Mouse (Mus musculus) layer of hippocampus, adult 8-10 months (tissue): ENCODE results near the gene Nudt4. TPM values are rescaled to one million over a fixed set of nuclear protein-coding genes. Genes with fewer than 3 reads are reported as not detected.

Source experiments
- DNase-seq, 2 experiments: peaks; one replicate each; pipeline ENCODE4 v3.0.0; 2022; ENCODE audit warnings: low spot score in 2 of 2
- total RNA-seq, 4 experiments: library from RNA; stranded (reverse); gene quantifications; 2 replicates each; pipeline ENCODE4 v1.2.4; 2022

Gene Nudt4
- total RNA-seq, 4 experiments from 2014 or later, result 72.5 to 74.3 (median 73.6) TPM

GRCm38 (mm10) chr10:95539841-95540240, 24.1 kb downstream of the Nudt4 start:
- DNase-seq, result no peak

DNA sequence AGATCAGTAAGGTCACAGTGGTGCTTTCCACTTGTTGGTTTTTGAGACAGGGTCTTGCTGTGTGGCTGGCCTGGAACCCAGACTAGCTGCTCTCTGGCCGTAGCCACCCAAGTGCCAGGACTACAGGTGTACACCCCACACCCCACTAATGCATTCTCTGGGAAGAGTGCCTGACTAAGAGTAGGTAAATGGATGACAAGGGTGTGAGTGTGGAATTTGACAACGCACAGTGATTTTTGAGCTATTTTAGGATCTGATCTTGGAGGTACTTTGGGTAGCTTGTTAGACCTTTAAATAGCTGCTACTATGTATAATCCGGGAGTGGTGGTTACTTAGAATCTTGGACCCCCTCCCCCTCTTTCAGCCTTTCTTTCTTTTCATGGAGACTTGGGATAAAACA, 24.7 kb downstream of the Nudt4 start:
- no peak for DNase-seq

GRCm38 (mm10) chr10:95536222-95536541, 27.8 kb downstream of the Nudt4 start:
- DNase-seq, result no peak

DNA sequence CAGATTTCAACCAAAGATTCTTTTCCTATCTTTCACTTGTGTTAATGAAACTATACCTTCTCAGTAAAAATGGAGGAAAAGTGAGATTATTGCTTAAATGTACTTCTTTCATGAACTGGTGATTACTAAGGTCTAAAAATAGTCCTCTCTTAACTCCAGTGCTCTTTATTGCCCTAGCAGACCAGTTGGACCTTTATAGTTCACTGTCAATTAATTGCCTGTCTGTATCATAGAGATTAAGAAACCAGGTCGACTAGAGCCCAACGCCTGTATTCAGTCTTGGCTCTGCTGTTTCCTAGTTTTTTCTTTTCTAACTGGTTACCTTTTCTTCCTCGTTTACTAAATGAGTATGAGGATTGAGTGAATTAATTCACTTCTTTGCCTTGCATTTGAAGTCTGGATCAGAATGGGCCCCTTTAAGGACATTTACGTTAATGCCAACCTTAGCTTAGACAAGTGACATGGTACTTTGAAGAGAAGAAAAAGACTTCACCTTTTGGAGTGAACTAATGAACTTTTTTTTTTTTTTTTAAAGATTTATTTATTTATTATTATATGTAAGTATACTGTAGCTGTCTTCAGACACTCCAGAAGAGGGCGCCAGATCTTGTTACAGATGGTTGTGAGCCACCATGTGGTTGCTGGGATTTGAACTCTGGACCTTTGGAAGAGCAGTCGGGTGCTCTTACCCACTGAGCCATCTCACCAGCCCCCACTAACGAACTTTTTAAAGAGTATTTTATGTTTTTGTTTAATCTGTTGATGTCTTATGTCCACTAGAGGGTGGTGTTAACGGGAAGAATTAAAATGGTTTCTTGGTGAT, 28.3 kb downstream of the Nudt4 start:
- DNase-seq, result no peak

- no peak for DNase-seq
These were observed 30.6 kb downstream of the Nudt4 start for GRCm38 (mm10) chr10:95533382-95533781.

GRCm38 (mm10) chr10:95532916-95533315, 31.0 kb downstream of the Nudt4 start:
- DNase-seq, result no peak

- DNase-seq, result no peak
These were observed 33.3 kb downstream of the Nudt4 start for GRCm38 (mm10) chr10:95530551-95531121.

GRCm38 (mm10) chr10:95526495-95527122, 37.3 kb downstream of the Nudt4 start:
- DNase-seq, result no peak

- no peak for DNase-seq
These were observed 38.1 kb downstream of the Nudt4 start for GRCm38 (mm10) chr10:95525871-95526270.

DNA sequence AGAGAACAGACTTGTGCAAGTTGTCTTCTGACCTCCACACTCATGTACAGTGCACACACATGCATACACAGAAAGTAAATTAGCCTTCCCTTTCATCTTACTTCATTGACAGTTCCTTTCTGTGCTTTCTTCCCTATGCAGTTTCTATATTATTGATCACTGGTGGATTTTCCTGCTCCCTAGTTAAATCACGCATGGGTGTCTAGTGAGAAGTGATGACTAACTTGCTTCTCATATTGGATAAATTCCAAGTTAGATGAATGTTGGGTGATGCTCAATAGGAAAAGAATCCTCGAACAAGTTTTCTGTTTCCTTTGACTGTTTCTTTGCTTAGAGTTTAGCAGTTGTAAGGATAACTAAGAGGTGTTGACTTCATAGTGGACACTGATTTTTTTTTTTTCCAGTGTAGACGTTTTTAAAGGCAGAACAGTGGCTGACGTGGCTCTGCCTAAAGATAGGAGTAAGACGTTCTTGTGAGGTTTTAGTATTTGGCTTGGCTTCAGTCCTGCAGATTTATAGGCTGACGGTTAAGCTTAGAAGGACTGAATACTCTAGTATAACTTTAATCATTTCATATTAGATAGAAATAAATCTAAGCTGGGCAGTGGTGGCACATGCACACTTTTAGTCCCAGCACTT, 38.8 kb downstream of the Nudt4 start:
- no peak for DNase-seq

- DNase-seq, result no peak
These were observed 46.3 kb downstream of the Nudt4 start for GRCm38 (mm10) chr10:95517656-95518055.

DNA sequence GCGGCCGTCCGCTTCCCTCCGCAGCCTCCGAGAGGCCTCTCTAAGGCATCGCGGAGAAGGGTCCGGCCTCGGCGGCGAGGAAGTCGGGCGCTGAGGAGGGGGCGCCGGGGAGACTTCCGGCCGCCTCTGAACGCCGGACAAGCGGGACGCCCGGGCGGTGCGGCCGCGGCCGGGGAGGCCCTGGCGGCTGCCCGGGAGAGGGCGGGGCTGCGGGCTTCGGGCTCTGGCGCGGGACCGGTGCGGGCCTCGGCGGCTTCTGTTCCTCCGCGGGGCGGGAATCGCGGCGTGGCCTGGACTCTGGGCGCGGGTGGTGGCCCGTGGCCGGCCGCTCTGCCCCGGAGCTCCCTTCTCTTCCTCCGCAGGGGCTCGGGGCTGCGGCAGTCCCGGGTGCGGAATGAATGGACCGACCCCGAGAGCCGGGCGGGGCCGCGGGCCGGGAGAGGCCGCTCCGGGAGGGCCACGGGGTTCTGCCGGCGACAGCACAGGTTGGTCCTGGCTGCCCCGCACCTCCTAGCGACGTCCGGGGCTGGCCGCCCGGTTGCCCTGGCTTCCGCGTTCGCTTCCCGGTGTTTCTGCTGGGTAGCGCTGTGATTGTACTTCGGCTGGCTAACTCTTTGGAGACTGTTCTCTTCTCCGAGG, 48.5 kb downstream of the Nudt4 start:
- peak in 1 of 2 experiments; percentile 17 for DNase-seq

DNA sequence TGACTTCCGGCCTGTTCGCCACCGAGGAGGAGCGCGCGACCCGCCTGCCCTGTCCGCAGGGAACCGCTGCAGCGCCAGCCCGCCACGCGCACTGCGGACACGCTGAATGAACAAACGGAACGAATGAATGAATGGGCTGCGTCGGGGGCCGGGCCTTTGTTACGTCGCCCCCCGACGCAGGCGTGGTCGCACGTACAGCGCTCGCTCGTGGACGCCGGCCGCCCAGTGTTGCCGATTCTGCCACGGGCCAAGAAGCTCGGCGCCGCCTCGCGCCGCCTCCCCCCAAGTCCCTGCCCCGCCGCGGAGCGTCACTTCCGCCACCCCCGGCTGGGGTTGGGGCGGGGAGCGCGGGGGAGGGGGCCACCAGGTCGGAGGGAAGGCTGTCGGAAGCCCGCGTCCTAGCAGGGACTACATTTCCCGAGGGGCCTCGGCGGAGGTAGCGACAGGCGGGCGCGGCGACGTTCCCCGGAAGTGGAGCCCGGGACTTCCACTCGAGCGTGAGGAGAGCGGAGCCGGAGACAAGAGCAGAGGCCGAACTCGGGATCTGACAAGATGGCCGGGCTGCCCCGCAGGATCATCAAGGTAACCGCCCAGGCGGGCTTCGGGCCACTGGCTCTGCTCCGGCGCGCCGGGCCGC, 49.2 kb downstream of the Nudt4 start, which contains the start of gene Ube2n:
Gene Ube2n, plus strand, starts transcription at position 490 of the 637 bp plus-strand sequence.
- DNase-seq, result peak; percentile 97

DNA sequence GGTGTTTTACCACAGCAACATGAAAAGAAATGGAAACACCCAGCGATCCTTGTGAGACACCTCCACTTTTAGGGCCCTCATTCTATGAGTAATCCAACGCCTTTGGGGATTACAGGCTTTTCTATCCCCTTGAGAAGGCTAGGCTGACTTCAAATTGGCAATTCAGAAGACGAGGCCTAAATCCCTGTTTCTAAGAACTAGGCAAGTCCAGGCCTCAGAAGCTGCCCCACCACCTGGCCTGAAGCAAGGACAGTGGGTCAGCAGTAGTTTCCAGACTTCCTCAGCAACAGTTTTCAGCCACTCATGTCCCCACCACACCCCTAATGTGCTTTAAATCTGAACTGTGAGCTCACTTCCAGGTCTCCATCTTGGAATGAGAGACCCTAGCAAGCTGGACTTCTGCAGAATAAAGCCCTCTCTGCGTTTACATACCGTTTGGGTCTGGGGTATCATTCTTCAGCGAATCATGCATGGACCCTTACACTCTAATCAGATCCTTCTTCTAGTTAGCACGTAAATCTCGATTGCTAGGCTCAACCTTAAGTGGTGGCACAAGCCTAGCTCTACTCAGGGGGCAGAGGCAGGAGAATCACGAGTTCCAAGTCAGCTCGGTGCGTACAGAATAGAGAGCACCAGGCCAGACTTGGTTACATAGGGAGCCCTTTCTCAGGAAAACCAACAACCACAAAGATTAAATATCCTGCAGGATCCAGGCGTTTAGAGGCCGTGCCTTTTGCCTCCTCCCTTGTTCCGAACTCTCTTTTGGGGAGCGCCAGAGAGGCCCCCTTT, 50.0 kb downstream of the Nudt4 start:
- DNase-seq, result peak in 1 of 2 experiments; percentile 13

- no peak for DNase-seq
These were observed 51.3 kb downstream of the Nudt4 start for GRCm38 (mm10) chr10:95512635-95513034.

DNA sequence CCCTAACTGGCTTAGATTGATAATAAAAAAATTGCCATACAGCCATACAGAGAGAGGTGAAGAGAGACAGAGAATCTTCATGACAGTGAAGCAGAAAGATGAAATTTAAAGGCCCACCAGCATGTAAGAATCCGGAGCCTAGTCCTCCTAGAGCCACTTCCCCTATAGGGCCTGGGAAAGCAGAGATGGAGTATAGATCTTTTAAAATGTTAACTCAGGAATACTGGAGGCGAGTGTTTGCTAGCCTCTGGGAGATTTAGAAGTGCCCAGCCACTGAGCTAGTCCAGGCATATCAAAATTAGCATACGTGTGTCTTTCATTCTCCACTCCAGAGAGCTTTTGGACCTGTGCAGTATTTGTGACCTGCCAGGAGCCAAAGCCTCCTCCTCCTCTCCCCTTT, 54.7 kb downstream of the Nudt4 start:
- no peak for DNase-seq

GRCm38 (mm10) chr10:95508793-95509192, 55.2 kb downstream of the Nudt4 start:
- no peak for DNase-seq

- no peak for DNase-seq
These were observed 55.8 kb downstream of the Nudt4 start for GRCm38 (mm10) chr10:95508126-95508525.

DNA sequence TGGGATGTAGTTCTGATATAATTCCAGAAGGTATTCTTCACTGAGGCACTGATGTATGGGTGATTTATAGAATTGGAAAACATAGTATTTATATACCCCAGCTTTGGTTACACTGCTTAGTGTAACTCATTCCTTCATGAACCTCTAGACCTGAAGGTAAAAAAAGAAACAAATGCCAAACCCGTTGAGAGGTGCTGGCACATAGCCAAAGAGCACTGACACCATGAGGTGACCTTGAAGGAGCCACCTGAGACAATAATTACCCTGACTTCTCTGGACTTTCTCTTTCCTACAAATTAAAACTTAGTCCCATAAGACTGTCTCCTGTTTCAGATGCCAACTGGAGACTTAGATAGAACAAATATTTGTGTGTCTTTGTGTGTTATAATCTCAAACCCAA, 59.6 kb downstream of the Nudt4 start:
- DNase-seq, result no peak
